Mouse (Mus musculus): ENCODE results near the gene Padi3. TPM values are rescaled to one million over a fixed set of nuclear protein-coding genes. Genes with fewer than 3 reads are reported as not detected.

The Padi3 gene
- polyA plus RNA-seq, 1 experiment from 2014 or later = 0.14 TPM

DNA sequence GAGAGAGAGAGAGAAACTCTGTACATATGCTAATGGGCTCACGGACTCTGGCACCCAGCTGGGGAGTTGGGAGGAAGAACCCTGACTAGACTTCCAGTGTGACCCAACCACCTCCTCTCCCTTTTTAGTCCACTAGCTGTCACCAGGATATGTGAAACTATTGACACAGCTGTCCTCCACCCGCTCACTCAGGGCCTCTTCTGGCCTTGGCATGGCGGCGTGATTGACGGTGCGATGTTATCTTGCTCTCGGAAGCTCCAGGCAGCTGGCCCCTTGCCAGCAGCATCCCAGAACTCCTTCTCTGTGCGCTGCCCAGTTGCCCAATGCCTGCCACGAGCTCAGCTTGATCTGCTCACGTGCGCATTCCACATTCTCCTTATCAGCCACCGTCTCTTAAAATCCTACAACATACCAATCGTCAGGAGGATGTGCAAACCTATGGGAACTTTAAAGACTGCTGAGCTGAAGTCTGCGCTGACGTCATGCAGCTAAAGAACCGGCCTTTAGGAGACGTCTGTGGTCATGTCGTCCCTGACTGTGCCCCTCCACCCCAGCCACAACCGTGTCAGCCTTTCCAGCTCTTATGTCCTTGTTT is 30.5 kb downstream of the Padi3 start:
- Histone ChIP-seq H3K4me3 (no peak overlapping the region), H3K27me3 (no peaks in the 10 kb centered on the region), H3K27ac (peak overlapping the region; percentile 40), H3K4me1 (replicated peaks) (peaks cover 11% of the 10 kb centered on the region; the same call in 1 of the 2 replicates), H3K36me3 (no peaks in the 10 kb centered on the region), H3K9me3 (replicated peaks) (no peaks in the 10 kb centered on the region), H3K4me2 (peak overlapping the region; percentile 26; the same call in 1 of the 2 replicates), H3K9ac (no peak overlapping the region)
- WGBS = 16% methylated on average over 19 of the region's 19 CpGs
- peak; percentile 68 for ATAC-seq (replicated peaks; ENCODE audit: insufficient number of reproducible peaks, insufficient read depth, low FRiP score, low read depth)

DNA sequence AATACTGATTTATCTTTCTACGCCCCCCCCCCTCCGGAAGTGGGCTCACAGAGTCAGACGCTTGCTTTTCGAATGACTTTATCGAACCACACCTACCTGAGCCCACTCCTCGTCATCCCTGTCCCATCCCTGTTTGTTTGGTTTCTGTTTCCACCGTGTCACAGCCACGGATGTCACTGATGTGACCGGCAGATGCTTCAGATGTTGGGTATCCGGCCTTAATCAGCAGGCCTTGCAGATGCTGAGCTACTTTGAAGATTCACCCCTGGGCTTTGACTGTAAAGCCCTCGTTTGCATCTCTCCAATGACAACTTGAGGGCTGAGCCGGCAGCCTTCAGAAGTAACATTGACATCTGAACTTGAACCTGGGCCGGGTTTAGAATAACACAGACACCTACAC is 33.8 kb downstream of the Padi3 start:
- Histone ChIP-seq H3K36me3 (no peaks in the 10 kb centered on the region), H3K9me3 (replicated peaks) (no peaks in the 10 kb centered on the region), H3K4me3 (no peak overlapping the region), H3K9ac (no peak overlapping the region), H3K27me3 (no peaks in the 10 kb centered on the region), H3K4me1 (replicated peaks) (peaks cover 11% of the 10 kb centered on the region; the same call in 1 of the 2 replicates), H3K4me2 (no peak overlapping the region), H3K27ac (no peak overlapping the region)
- WGBS = 68% methylated on average over 13 of the region's 13 CpGs
- ATAC-seq (replicated peaks; ENCODE audit: insufficient number of reproducible peaks, insufficient read depth, low FRiP score, low read depth) = no peak

DNA sequence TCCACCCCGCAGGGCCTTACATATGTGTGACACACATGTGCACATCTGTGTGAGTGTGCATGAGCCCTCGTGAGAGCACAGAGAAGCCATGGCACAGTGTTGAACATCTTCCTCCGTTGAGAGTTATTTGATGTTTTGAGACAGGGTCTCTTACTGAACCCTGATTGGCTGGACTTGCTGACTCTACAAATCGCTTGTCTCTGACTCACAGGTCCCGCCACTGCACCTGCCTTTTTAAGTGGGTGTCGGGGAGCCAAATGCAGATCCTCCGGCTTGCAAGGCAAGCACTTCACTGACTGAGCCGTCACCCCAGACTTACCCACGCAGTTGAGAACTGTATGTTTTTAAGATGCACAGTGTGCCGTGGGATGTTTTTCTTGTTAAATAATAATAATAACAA is 34.6 kb downstream of the Padi3 start:
- no peaks in the 10 kb centered on the region for H3K36me3 ChIP-seq
- H3K4me3 ChIP-seq = no peak overlapping the region
- peaks cover 15% of the 10 kb centered on the region for H3K4me1 ChIP-seq (replicated peaks)
- no peak overlapping the region for H3K9ac ChIP-seq
- ATAC-seq (replicated peaks; ENCODE audit: insufficient number of reproducible peaks, insufficient read depth, low FRiP score, low read depth) = no peak
- no peaks in the 10 kb centered on the region for H3K9me3 ChIP-seq (replicated peaks)
- whole genome bisulfite sequencing = 71% methylated on average over 10 of the region's 10 CpGs
- no peaks in the 10 kb centered on the region for H3K27me3 ChIP-seq
- H3K4me2 ChIP-seq = no peak overlapping the region
- H3K27ac ChIP-seq = no peak overlapping the region

DNA sequence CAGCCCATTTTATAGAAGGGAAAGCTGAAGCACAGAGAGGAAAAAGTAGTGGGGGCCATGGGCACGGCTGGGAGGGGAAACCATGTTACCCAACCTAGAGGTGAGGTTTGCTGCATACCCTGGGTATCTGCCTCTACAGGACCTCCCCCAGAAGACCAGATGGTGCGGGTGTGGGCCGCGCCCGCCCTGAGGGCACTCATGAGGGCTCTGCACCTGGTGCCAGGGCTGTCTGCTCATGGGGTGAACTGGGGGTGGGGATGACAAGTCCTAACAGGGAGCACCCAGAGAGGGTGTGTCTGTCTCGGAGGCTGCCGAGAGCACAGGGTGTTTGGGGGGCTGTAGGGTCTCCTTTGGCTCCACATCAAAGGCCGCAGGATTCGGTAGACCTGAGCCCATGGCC is 35.6 kb downstream of the Padi3 start:
- no peak for ATAC-seq (replicated peaks; ENCODE audit: insufficient number of reproducible peaks, insufficient read depth, low FRiP score, low read depth)
- Histone ChIP-seq H3K36me3 (no peaks in the 10 kb centered on the region), H3K27me3 (no peaks in the 10 kb centered on the region), H3K9ac (no peak overlapping the region), H3K9me3 (replicated peaks) (no peaks in the 10 kb centered on the region), H3K27ac (no peak overlapping the region), H3K4me1 (replicated peaks) (peaks cover 16% of the 10 kb centered on the region), H3K4me2 (no peak overlapping the region), H3K4me3 (no peak overlapping the region)
- WGBS = 87% methylated on average over 9 of the region's 9 CpGs

DNA sequence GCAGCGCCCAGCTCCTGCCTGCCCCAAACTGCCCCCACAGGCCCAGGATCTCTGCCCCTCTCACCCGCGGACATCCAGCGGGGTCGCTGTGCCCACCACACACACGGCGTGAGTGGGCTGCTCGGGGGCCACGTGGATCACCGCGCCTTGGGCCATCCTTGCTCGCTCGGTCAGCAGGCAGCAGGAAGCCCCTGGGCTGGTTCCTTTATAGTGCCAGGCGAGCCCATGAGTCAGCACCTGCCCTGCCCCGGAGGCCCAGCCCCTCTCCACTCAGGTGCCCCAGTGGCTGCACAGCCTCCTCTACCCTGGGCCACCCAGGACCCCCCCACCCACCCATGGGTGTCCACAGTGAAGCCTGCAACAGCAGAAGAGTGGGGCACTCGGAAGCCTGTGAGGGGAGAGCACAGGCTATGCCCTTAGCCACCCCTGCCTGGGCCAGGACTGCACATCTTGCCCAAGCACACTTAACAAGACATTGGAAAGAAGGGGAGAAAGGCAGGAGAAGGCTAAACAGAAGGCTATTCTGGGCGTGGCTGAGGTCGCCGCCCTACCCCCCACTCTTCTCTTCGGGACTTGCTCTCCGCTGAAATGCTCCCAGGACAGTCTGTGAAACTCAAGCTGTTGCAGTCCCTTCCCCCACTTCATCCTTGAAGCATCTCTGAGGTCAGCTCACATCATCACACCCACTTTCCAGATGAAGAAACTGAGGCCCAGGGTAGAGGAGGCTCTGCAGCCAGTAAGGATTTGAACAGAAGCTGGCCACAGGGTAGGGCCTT is 36.2 kb downstream of the Padi3 start, which contains the start of gene Padi4:
Gene Padi4 (minus strand): TSS at position 212 of the 776 bp plus-strand sequence.
- ATAC-seq (replicated peaks; ENCODE audit: insufficient number of reproducible peaks, insufficient read depth, low FRiP score, low read depth) = no peak
- Histone ChIP-seq H3K36me3 (no peaks in the 10 kb centered on the region), H3K4me1 (replicated peaks) (peaks cover 12% of the 10 kb centered on the region), H3K9ac (no peak within 1 kb of the TSS), H3K4me3 (no peak within 1 kb of the TSS), H3K4me2 (no peak within 1 kb of the TSS), H3K27me3 (no peaks in the 10 kb centered on the region), H3K9me3 (replicated peaks) (no peaks in the 10 kb centered on the region), H3K27ac (no peak within 1 kb of the TSS)
- 83% methylated on average over 21 of the region's 21 CpGs for WGBS

DNA sequence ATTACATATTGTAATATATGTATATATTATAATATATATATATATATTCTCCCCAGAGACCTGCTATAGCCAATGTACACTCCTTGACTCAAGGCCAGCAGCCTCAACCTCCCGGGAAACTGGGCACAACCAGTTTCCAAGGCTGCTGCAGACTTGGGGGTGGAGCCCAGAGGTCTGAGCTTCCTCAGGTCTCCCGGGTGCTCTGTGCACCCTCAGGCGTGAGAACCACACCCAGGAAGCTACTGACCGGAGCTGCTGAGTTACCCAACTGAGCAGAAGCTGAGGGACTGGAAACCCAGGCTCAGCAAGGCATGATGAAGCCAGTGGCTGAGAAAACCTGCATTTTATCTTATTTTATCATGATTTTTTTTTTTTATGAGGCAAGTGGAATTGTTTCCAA is 39.4 kb downstream of the Padi3 start:
- H3K4me3 ChIP-seq = no peak overlapping the region
- H3K27ac ChIP-seq = no peak overlapping the region
- no peak for ATAC-seq (replicated peaks; ENCODE audit: insufficient number of reproducible peaks, insufficient read depth, low FRiP score, low read depth)
- no peaks in the 10 kb centered on the region for H3K36me3 ChIP-seq
- no peaks in the 10 kb centered on the region for H3K9me3 ChIP-seq (replicated peaks)
- 34% methylated on average over 4 of the region's 4 CpGs for WGBS
- no peak overlapping the region for H3K4me2 ChIP-seq
- no peaks in the 10 kb centered on the region; the same call in 1 of the 2 replicates for H3K27me3 ChIP-seq
- H3K9ac ChIP-seq = no peak overlapping the region
- H3K4me1 ChIP-seq (replicated peaks) = peaks cover 11% of the 10 kb centered on the region

DNA sequence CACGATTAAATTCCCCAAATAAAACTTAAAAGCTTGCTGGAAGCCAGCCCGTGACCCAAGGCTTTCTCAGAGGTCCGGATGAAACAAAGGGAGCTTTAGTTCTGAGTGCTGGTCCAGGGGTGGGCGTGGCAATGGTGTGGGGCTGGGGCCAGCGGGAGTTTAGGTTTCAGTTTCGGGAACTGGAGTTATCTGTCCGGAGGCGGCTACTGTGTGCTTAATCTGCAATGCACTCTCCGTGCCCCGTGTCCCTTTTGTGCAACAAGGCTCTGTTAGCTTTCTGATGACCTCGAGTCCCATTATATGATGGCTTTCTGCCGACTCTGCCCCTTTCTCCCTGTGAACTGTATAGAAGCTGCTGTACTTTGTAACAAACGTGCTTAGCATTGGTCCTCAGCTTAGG is 40.0 kb downstream of the Padi3 start:
- Histone ChIP-seq H3K27ac (peak overlapping the region; percentile 69), H3K4me2 (peak overlapping the region; percentile 62), H3K9me3 (replicated peaks) (no peaks in the 10 kb centered on the region), H3K27me3 (no peaks in the 10 kb centered on the region; the same call in 1 of the 2 replicates), H3K36me3 (no peaks in the 10 kb centered on the region), H3K4me3 (peak overlapping the region; percentile 51), H3K9ac (peak overlapping the region; percentile 53; the same call in 1 of the 2 replicates), H3K4me1 (replicated peaks) (peaks cover 11% of the 10 kb centered on the region)
- ATAC-seq (replicated peaks; ENCODE audit: insufficient number of reproducible peaks, insufficient read depth, low FRiP score, low read depth) = peak; percentile 63
- WGBS = 8% methylated on average over 13 of the region's 13 CpGs

DNA sequence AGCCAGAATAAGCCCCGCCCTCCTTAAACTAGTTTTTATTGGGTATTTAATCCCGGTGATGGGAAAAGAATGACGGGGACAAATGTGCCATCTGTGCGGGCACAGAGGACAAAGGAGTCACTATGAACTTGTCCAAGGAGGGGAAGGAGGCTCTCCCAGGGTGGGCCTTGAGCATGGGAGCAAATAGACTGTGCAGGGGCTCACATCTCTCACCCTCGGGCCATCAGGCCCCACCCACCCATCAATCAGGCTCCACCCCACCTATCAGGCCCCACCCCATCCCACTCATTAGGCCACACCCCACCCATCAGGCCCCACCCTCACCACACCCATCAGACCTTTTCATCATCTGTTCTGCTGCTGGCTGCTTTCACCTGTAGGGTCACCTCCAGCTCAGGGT is 41.5 kb downstream of the Padi3 start:
- H3K4me3 ChIP-seq = no peak overlapping the region
- H3K4me2 ChIP-seq = no peak overlapping the region
- H3K9me3 ChIP-seq (replicated peaks) = no peaks in the 10 kb centered on the region
- 87% methylated on average over 5 of the region's 5 CpGs for WGBS
- no peaks in the 10 kb centered on the region; the same call in 1 of the 2 replicates for H3K27me3 ChIP-seq
- H3K27ac ChIP-seq = no peak overlapping the region
- peaks cover 11% of the 10 kb centered on the region for H3K4me1 ChIP-seq (replicated peaks)
- H3K36me3 ChIP-seq = no peaks in the 10 kb centered on the region
- H3K9ac ChIP-seq = no peak overlapping the region
- ATAC-seq (replicated peaks; ENCODE audit: insufficient number of reproducible peaks, insufficient read depth, low FRiP score, low read depth) = no peak

DNA sequence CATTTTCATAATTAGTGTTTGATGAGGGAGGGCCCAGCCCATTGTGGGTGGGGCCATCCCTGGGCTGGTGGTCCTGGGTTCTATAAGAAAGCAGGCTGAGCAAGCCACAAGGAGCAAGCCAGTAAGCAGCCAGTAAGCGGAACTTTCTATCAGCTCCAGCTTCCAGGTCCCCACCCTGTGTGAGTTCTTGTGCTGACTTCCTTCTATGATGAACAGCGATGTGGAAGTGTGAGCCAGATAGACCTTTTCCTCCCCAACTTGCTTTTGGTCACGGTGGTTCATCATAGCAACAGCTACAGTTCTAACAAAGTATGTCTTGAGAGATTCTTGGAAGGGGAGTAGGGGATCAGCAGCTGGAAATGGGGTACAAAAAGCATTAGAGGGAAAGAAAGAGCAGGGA is 44.5 kb downstream of the Padi3 start:
- Histone ChIP-seq H3K36me3 (no peaks in the 10 kb centered on the region), H3K9me3 (replicated peaks) (no peaks in the 10 kb centered on the region), H3K27me3 (no peaks in the 10 kb centered on the region; the same call in 1 of the 2 replicates), H3K4me2 (no peak overlapping the region), H3K4me3 (no peak overlapping the region), H3K4me1 (replicated peaks) (peaks cover 8% of the 10 kb centered on the region), H3K27ac (no peak overlapping the region), H3K9ac (no peak overlapping the region)
- 66% methylated on average over 3 of the region's 3 CpGs for WGBS
- no peak for ATAC-seq (replicated peaks; ENCODE audit: insufficient number of reproducible peaks, insufficient read depth, low FRiP score, low read depth)

DNA sequence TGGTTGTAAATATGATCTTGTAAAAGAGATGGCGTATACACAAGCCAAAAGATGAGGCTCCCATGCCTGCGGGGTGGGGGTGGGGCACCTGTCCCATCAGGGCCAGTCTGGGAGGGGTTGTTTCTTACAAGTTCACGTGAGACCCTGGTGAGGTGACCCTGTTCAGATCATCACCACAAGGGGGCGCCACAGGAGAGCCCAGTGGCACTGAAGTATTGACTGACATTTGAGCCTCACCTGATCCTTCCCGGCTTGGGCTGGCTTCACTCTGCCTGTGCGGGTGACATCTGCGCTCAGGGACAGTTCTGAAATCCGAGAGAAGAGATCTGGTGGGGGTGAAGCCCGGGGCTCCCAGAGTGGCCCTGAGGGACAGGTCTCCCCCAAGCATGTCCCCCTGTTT is 47.3 kb downstream of the Padi3 start:
- Histone ChIP-seq H3K9me3 (replicated peaks) (no peaks in the 10 kb centered on the region), H3K4me1 (replicated peaks) (no peaks in the 10 kb centered on the region), H3K27ac (no peak overlapping the region), H3K4me2 (no peak overlapping the region), H3K4me3 (no peak overlapping the region), H3K9ac (no peak overlapping the region), H3K36me3 (no peaks in the 10 kb centered on the region), H3K27me3 (no peaks in the 10 kb centered on the region; the same call in 1 of the 2 replicates)
- ATAC-seq (replicated peaks; ENCODE audit: insufficient number of reproducible peaks, insufficient read depth, low FRiP score, low read depth) = no peak
- 15% methylated on average over 9 of the region's 9 CpGs for WGBS

DNA sequence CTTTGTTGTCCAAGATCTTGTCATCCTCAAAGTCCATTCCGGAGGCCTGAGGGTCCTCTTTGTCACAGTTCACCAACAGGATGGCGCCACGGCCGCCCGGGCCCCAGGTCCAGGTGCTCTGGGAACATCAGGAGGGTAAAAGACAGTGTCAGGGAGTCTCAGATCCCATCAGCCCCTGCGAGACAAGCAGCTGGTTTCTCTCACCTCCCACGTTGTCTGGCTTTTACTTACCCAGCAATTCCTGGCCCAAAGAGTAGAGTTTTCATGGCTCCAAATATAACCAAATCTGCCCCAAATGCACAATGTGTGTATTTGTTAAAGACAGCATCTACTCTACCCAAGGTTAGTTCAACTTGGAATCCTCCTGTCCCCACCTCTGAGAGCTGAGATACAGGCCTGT is 48.8 kb downstream of the Padi3 start:
- H3K36me3 ChIP-seq = no peaks in the 10 kb centered on the region
- no peak overlapping the region for H3K27ac ChIP-seq
- no peak overlapping the region for H3K4me2 ChIP-seq
- 80% methylated on average over 7 of the region's 7 CpGs for WGBS
- H3K27me3 ChIP-seq = no peaks in the 10 kb centered on the region
- ATAC-seq (replicated peaks; ENCODE audit: insufficient number of reproducible peaks, insufficient read depth, low FRiP score, low read depth) = no peak
- H3K9ac ChIP-seq = no peak overlapping the region
- H3K4me3 ChIP-seq = no peak overlapping the region
- H3K4me1 ChIP-seq (replicated peaks) = 0 out of 2 replicates have a peak, but pooled peaks cover 3% of the 10 kb centered on the region
- no peaks in the 10 kb centered on the region for H3K9me3 ChIP-seq (replicated peaks)
